Mouse (Mus musculus): ENCODE results near the gene Tet3.
A peak's percentile ranks its signal among the peaks of the same experiment; 100 is the strongest.

Gene Tet3

GRCm38 (mm10) chr6:83416261-83417103 lies 42.4 kb downstream of the Tet3 start:
- DNase-seq (ENCODE audit: low spot score in 2 of 2), result no peak

- no peak for DNase-seq (ENCODE audit: low spot score in 2 of 2)
Observed at GRCm38 (mm10) chr6:83415356-83415940, 43.4 kb downstream of the Tet3 start.

GRCm38 (mm10) chr6:83414601-83415355 lies 44.1 kb downstream of the Tet3 start:
- DNase-seq (ENCODE audit: low spot score in 2 of 2), result no peak

- no peak for DNase-seq (ENCODE audit: low spot score in 2 of 2)
Observed at GRCm38 (mm10) chr6:83413686-83414085, 45.2 kb downstream of the Tet3 start.

- no peak for DNase-seq (ENCODE audit: low spot score in 2 of 2)
Observed at GRCm38 (mm10) chr6:83412854-83413401, 46.0 kb downstream of the Tet3 start.

GRCm38 (mm10) chr6:83412362-83412853 lies 46.5 kb downstream of the Tet3 start:
- DNase-seq (ENCODE audit: low spot score in 2 of 2), result no peak

GRCm38 (mm10) chr6:83411635-83412361 lies 47.1 kb downstream of the Tet3 start:
- no peak for DNase-seq (ENCODE audit: low spot score in 2 of 2)

- no peak for DNase-seq (ENCODE audit: low spot score in 2 of 2)
Observed at GRCm38 (mm10) chr6:83410046-83410706, 48.7 kb downstream of the Tet3 start.

- DNase-seq (ENCODE audit: low spot score in 2 of 2), result peak in 1 of 2 experiments; percentile 29
Observed at GRCm38 (mm10) chr6:83408510-83408909, 50.4 kb downstream of the Tet3 start.

GRCm38 (mm10) chr6:83405511-83406064 lies 53.3 kb downstream of the Tet3 start:
- no peak for DNase-seq (ENCODE audit: low spot score in 2 of 2)

- no peak for DNase-seq (ENCODE audit: low spot score in 2 of 2)
Observed at GRCm38 (mm10) chr6:83404571-83404970, 54.3 kb downstream of the Tet3 start.

GRCm38 (mm10) chr6:83403481-83403880 lies 55.4 kb downstream of the Tet3 start:
- no peak for DNase-seq (ENCODE audit: low spot score in 2 of 2)

GRCm38 (mm10) chr6:83399790-83400189 lies 59.1 kb downstream of the Tet3 start:
- DNase-seq (ENCODE audit: low spot score in 2 of 2), result no peak

GRCm38 (mm10) chr6:83397728-83398127 lies 61.2 kb downstream of the Tet3 start:
- DNase-seq (ENCODE audit: low spot score in 2 of 2), result no peak

GRCm38 (mm10) chr6:83396711-83397110 lies 62.2 kb downstream of the Tet3 start:
- no peak for DNase-seq (ENCODE audit: low spot score in 2 of 2)

- DNase-seq (ENCODE audit: low spot score in 2 of 2), result no peak
Observed at GRCm38 (mm10) chr6:83395544-83396229, 63.2 kb downstream of the Tet3 start.

GRCm38 (mm10) chr6:83394122-83394521 lies 64.8 kb downstream of the Tet3 start:
- DNase-seq (ENCODE audit: low spot score in 2 of 2), result no peak

- DNase-seq (ENCODE audit: low spot score in 2 of 2), result no peak
Observed at GRCm38 (mm10) chr6:83392166-83392780, 66.6 kb downstream of the Tet3 start.

- no peak for DNase-seq (ENCODE audit: low spot score in 2 of 2)
Observed at GRCm38 (mm10) chr6:83385569-83386090, 73.3 kb downstream of the Tet3 start.

Measured in left cerebral cortex, adult 9 months (tissue).